Mouse (Mus musculus): Measurements from ENCODE around the gene D7Ertd443e.

Gene D7Ertd443e

GRCm38 (mm10) chr7:134385561-134385960, at the start of gene D7Ertd443e:
Gene D7Ertd443e (minus strand): TSS chr7:134385661.
- DNase-seq: no peak

GRCm38 (mm10) chr7:134431681-134432080, 46.2 kb upstream of the D7Ertd443e start:
- DNase-seq: no peak

GRCm38 (mm10) chr7:134428676-134429075, 43.2 kb upstream of the D7Ertd443e start:
- DNase-seq: no peak

GRCm38 (mm10) chr7:134415014-134415413, 29.6 kb upstream of the D7Ertd443e start:
- no peak for DNase-seq

GRCm38 (mm10) chr7:134414005-134414690, 28.7 kb upstream of the D7Ertd443e start:
- DNase-seq: no peak

- DNase-seq: no peak
Measured at GRCm38 (mm10) chr7:134408641-134409040, 23.2 kb upstream of the D7Ertd443e start.

GRCm38 (mm10) chr7:134400746-134401145, 15.3 kb upstream of the D7Ertd443e start:
- DNase-seq: no peak

GRCm38 (mm10) chr7:134396769-134397168, 11.3 kb upstream of the D7Ertd443e start:
- DNase-seq: no peak

- DNase-seq: no peak
Measured at GRCm38 (mm10) chr7:134382791-134383190, 2.7 kb downstream of the D7Ertd443e start.

- no peak for DNase-seq
Measured at GRCm38 (mm10) chr7:134381407-134381861, 4.0 kb downstream of the D7Ertd443e start.

- no peak for DNase-seq
Measured at GRCm38 (mm10) chr7:134378273-134378672, 7.2 kb downstream of the D7Ertd443e start.

GRCm38 (mm10) chr7:134376786-134377185, 8.7 kb downstream of the D7Ertd443e start:
- no peak for DNase-seq

GRCm38 (mm10) chr7:134372276-134372675, 13.2 kb downstream of the D7Ertd443e start:
- no peak for DNase-seq

GRCm38 (mm10) chr7:134369241-134369640, 16.2 kb downstream of the D7Ertd443e start:
- DNase-seq: no peak

GRCm38 (mm10) chr7:134362257-134362870, 23.1 kb downstream of the D7Ertd443e start:
- no peak for DNase-seq

GRCm38 (mm10) chr7:134348825-134349224, 36.6 kb downstream of the D7Ertd443e start:
- no peak for DNase-seq

GRCm38 (mm10) chr7:134342202-134342601, 43.3 kb downstream of the D7Ertd443e start:
- DNase-seq: no peak

GRCm38 (mm10) chr7:134335951-134336350, 49.5 kb downstream of the D7Ertd443e start:
- DNase-seq: no peak

GRCm38 (mm10) chr7:134320979-134321378, 64.5 kb downstream of the D7Ertd443e start:
- no peak for DNase-seq

GRCm38 (mm10) chr7:134302084-134302483, 83.4 kb downstream of the D7Ertd443e start:
- DNase-seq: no peak

GRCm38 (mm10) chr7:134301285-134301684, 84.2 kb downstream of the D7Ertd443e start:
- DNase-seq: no peak

GRCm38 (mm10) chr7:134292750-134293149, 92.7 kb downstream of the D7Ertd443e start:
- DNase-seq: no peak

- DNase-seq: no peak
Measured at GRCm38 (mm10) chr7:134289611-134290301, 95.7 kb downstream of the D7Ertd443e start.

GRCm38 (mm10) chr7:134289126-134289525, 96.3 kb downstream of the D7Ertd443e start:
- no peak for DNase-seq
